8 mouse cellular contexts compared by ENCODE assay signal in genomic region chr3:27193844-27194317, GRCm38 (mm10). TPM values are rescaled to one million over a fixed set of nuclear protein-coding genes. Genes with fewer than 3 reads are reported as not detected.
DNase-seq lines count a peak whose midpoint lies in the region; ATAC-seq and TF ChIP-seq lines count a peak whose summit lies in the region.

No protein-coding gene starts in this region.

- H3K27ac ChIP-seq in forebrain, embryonic 14.5 days (ENCODE audit: low read depth, low read length): no peak overlapping the region
- H3K27ac ChIP-seq in forebrain, embryonic 16.5 days (ENCODE audit: low read length): no peak overlapping the region
- peak overlapping the region; percentile 71 for H3K27ac ChIP-seq in brown adipose tissue, adult 24 weeks (replicated peaks; ENCODE audit: low read depth, low read length)
- peak overlapping the region; percentile 1; the same call in 1 of the 2 replicates for H3K27ac ChIP-seq in lung, embryonic 14.5 days (ENCODE audit: low read depth)
- H3K27ac ChIP-seq in intestine, postnatal 0 days (ENCODE audit: low read depth, low read length): no peak overlapping the region
- H3K27ac ChIP-seq in midbrain, embryonic 13.5 days: no peak overlapping the region

- WGBS in forebrain, embryonic 14.5 days: 76% methylated on average over 6 of the region's 6 CpGs
- WGBS in forebrain, embryonic 16.5 days: 70% methylated on average over 6 of the region's 6 CpGs
- 34% methylated on average over 6 of the region's 6 CpGs for WGBS in lung, embryonic 14.5 days
- 50% methylated on average over 6 of the region's 6 CpGs for WGBS in intestine, postnatal 0 days
- WGBS in midbrain, embryonic 13.5 days: 74% methylated on average over 6 of the region's 6 CpGs

- DNase-seq in forebrain, embryonic 14.5 days (ENCODE audit: low spot score): peak; percentile 4
- DNase-seq in lung, embryonic 14.5 days: peak; percentile 28
- no peak for DNase-seq in cerebellum, postnatal 14 days

- no peak overlapping the region for H3K4me3 ChIP-seq in forebrain, embryonic 14.5 days (ENCODE audit: low read depth, low read length)
- H3K4me3 ChIP-seq in forebrain, embryonic 16.5 days (replicated peaks; ENCODE audit: low read length): no peak overlapping the region
- peak overlapping the region; percentile 26 for H3K4me3 ChIP-seq in brown adipose tissue, adult 24 weeks (ENCODE audit: insufficient read depth, low read depth, low read length)
- H3K4me3 ChIP-seq in lung, embryonic 14.5 days (ENCODE audit: low read depth, low read length): no peak overlapping the region
- H3K4me3 ChIP-seq in intestine, postnatal 0 days (ENCODE audit: low read depth, low read length): no peak overlapping the region
- no peak overlapping the region for H3K4me3 ChIP-seq in midbrain, embryonic 13.5 days (replicated peaks)

- no peak overlapping the region for H3K4me2 ChIP-seq in forebrain, embryonic 14.5 days (ENCODE audit: low read length)
- no peak overlapping the region for H3K4me2 ChIP-seq in forebrain, embryonic 16.5 days (ENCODE audit: low read length)
- H3K4me2 ChIP-seq in lung, embryonic 14.5 days: no peak overlapping the region
- H3K4me2 ChIP-seq in intestine, postnatal 0 days (replicated peaks; ENCODE audit: low read depth): no peak overlapping the region
- no peak overlapping the region for H3K4me2 ChIP-seq in midbrain, embryonic 13.5 days (replicated peaks)

- no peaks in the 10 kb centered on the region for H3K9me3 ChIP-seq in forebrain, embryonic 14.5 days (replicated peaks; ENCODE audit: control insufficient read depth, low read length)
- no peaks in the 10 kb centered on the region for H3K9me3 ChIP-seq in forebrain, embryonic 16.5 days (ENCODE audit: control insufficient read depth, low read length)
- H3K9me3 ChIP-seq in lung, embryonic 14.5 days (ENCODE audit: low read depth, low read length): no peaks in the 10 kb centered on the region
- no peaks in the 10 kb centered on the region for H3K9me3 ChIP-seq in intestine, postnatal 0 days (ENCODE audit: control insufficient read depth)
- H3K9me3 ChIP-seq in midbrain, embryonic 13.5 days: no peaks in the 10 kb centered on the region

- H3K9ac ChIP-seq in forebrain, embryonic 14.5 days (ENCODE audit: low read length): no peak overlapping the region
- no peak overlapping the region for H3K9ac ChIP-seq in forebrain, embryonic 16.5 days (replicated peaks; ENCODE audit: low read depth, low read length)
- H3K9ac ChIP-seq in lung, embryonic 14.5 days: no peak overlapping the region
- no peak overlapping the region for H3K9ac ChIP-seq in intestine, postnatal 0 days (ENCODE audit: low read depth, low read length)
- no peak overlapping the region for H3K9ac ChIP-seq in midbrain, embryonic 13.5 days (replicated peaks)

- TF ChIP-seq CTCF in lung, embryonic 14.5 days (IDR thresholded peaks at IDR 0.05; ENCODE audit: low read depth): no peak
- TF ChIP-seq CTCF in intestine, postnatal 0 days (IDR thresholded peaks at IDR 0.05; ENCODE audit: low read depth): no peak

- no peaks in the 10 kb centered on the region for H3K36me3 ChIP-seq in forebrain, embryonic 14.5 days (ENCODE audit: control insufficient read depth, insufficient read depth, low read length)
- no peaks in the 10 kb centered on the region for H3K36me3 ChIP-seq in forebrain, embryonic 16.5 days (ENCODE audit: control insufficient read depth, insufficient read depth)
- H3K36me3 ChIP-seq in lung, embryonic 14.5 days (ENCODE audit: insufficient read depth): no peaks in the 10 kb centered on the region
- no peaks in the 10 kb centered on the region; the same call in 1 of the 2 replicates for H3K36me3 ChIP-seq in intestine, postnatal 0 days (ENCODE audit: control insufficient read depth, insufficient read depth)
- no peaks in the 10 kb centered on the region for H3K36me3 ChIP-seq in midbrain, embryonic 13.5 days

- peaks cover 4% of the 10 kb centered on the region for H3K4me1 ChIP-seq in forebrain, embryonic 14.5 days (ENCODE audit: control insufficient read depth, insufficient read depth, low read length)
- H3K4me1 ChIP-seq in forebrain, embryonic 16.5 days (replicated peaks; ENCODE audit: control insufficient read depth, insufficient read depth, low read length): peaks cover 3% of the 10 kb centered on the region; the same call in 1 of the 2 replicates
- H3K4me1 ChIP-seq in brown adipose tissue, adult 24 weeks (ENCODE audit: control insufficient read depth, insufficient read depth, insufficient read length, low read length): 0 out of 2 replicates have a peak, but pooled peaks cover 8% of the 10 kb centered on the region
- no peaks in the 10 kb centered on the region; the same call in none of the 2 replicates for H3K4me1 ChIP-seq in lung, embryonic 14.5 days (ENCODE audit: insufficient read depth)
- peaks cover 12% of the 10 kb centered on the region; the same call in 1 of the 2 replicates for H3K4me1 ChIP-seq in intestine, postnatal 0 days (replicated peaks; ENCODE audit: control insufficient read depth, insufficient read depth, low read length)
- H3K4me1 ChIP-seq in midbrain, embryonic 13.5 days (replicated peaks): peaks cover 7% of the 10 kb centered on the region; the same call in 1 of the 2 replicates

- H3K27me3 ChIP-seq in forebrain, embryonic 14.5 days (replicated peaks; ENCODE audit: control insufficient read depth, insufficient read depth, low read length): no peaks in the 10 kb centered on the region
- H3K27me3 ChIP-seq in forebrain, embryonic 16.5 days (replicated peaks; ENCODE audit: control insufficient read depth, insufficient read depth, low read length): no peaks in the 10 kb centered on the region
- H3K27me3 ChIP-seq in lung, embryonic 14.5 days (ENCODE audit: insufficient read depth, low read length): no peaks in the 10 kb centered on the region
- H3K27me3 ChIP-seq in intestine, postnatal 0 days (replicated peaks; ENCODE audit: control insufficient read depth, insufficient read depth, low read length): no peaks in the 10 kb centered on the region
- no peaks in the 10 kb centered on the region for H3K27me3 ChIP-seq in midbrain, embryonic 13.5 days

- no peak for ATAC-seq in forebrain, embryonic 14.5 days
- ATAC-seq in forebrain, embryonic 16.5 days: no peak
- peak; percentile 41 for ATAC-seq in inflammation-experienced regulatory T-cells, adult 6 months
- no peak for ATAC-seq in lung, embryonic 14.5 days (ENCODE audit: insufficient read depth)
- no peak for ATAC-seq in intestine, postnatal 0 days
- no peak for ATAC-seq in midbrain, embryonic 13.5 days

RNA-seq across cellular contexts. Expression of gene Nceh1, which starts 11.1 kb away (rescaled TPM):
- 4.9 and 8.3 TPM in 2 replicates for polyA plus RNA-seq in forebrain, embryonic 14.5 days (2014; fragmentation: Nextera tagmentation; extraction: Ambion mirVana)
- polyA plus RNA-seq in forebrain, embryonic 16.5 days (2015; fragmentation: Nextera tagmentation; extraction: Ambion mirVana): 6.7 and 8.5 TPM in 2 replicates
- polyA plus RNA-seq in brown adipose tissue, adult 24 weeks (2012; ENCODE audit: insufficient read depth, insufficient read length, missing spikeins): 2.2 and 2.4 TPM in 2 replicates
- 10 to 100 TPM; 21.0 to 33.3 (median 22.7) TPM for polyA plus RNA-seq in inflammation-experienced regulatory T-cells, adult 6 months (2017; shearing (Covaris generic))
- 4.1 and 6.8 TPM in 2 replicates for polyA plus RNA-seq in lung, embryonic 14.5 days (2014; fragmentation: Nextera tagmentation; extraction: Ambion mirVana)
- polyA plus RNA-seq in intestine, postnatal 0 days (2015; fragmentation: Nextera tagmentation; extraction: Ambion mirVana): 12.6 and 15.0 TPM in 2 replicates
- polyA plus RNA-seq in midbrain, embryonic 13.5 days (2015; fragmentation: Nextera tagmentation; extraction: Ambion mirVana): 4.8 and 5.1 TPM in 2 replicates

RNA-seq across cellular contexts. Expression of gene Ect2, which starts 40.2 kb away (rescaled TPM):
- 39.9 and 40.3 TPM in 2 replicates for polyA plus RNA-seq in forebrain, embryonic 14.5 days (2014; fragmentation: Nextera tagmentation; extraction: Ambion mirVana)
- polyA plus RNA-seq in forebrain, embryonic 16.5 days (2015; fragmentation: Nextera tagmentation; extraction: Ambion mirVana): 26.2 and 37.0 TPM in 2 replicates
- polyA plus RNA-seq in brown adipose tissue, adult 24 weeks (2012; ENCODE audit: insufficient read depth, insufficient read length, missing spikeins): 0.79 TPM in 1 of 2 replicates, not detected in the other
- 10 to 100 TPM in 1 of 3 experiments, 1 to 10 TPM in 2; 4.0 to 37.2 (median 6.3) TPM for polyA plus RNA-seq in inflammation-experienced regulatory T-cells, adult 6 months (2017; shearing (Covaris generic))
- 73.3 and 82.0 TPM in 2 replicates for polyA plus RNA-seq in lung, embryonic 14.5 days (2014; fragmentation: Nextera tagmentation; extraction: Ambion mirVana)
- polyA plus RNA-seq in intestine, postnatal 0 days (2015; fragmentation: Nextera tagmentation; extraction: Ambion mirVana): 8.4 and 9.1 TPM in 2 replicates
- polyA plus RNA-seq in midbrain, embryonic 13.5 days (2015; fragmentation: Nextera tagmentation; extraction: Ambion mirVana): 33.1 and 33.2 TPM in 2 replicates

Comparison
In these comparisons a context has a peak if more than half of its experiments do, and no peak if none do; other contexts are left out.
1. DNase-seq: peak in forebrain, embryonic 14.5 days (single experiment) and lung, embryonic 14.5 days (single experiment); none in cerebellum, postnatal 14 days (0 of 2).
2. H3K27ac ChIP-seq: peak in brown adipose tissue, adult 24 weeks (single experiment) and lung, embryonic 14.5 days (single experiment); none in forebrain, embryonic 14.5 days (single experiment), forebrain, embryonic 16.5 days (single experiment), intestine, postnatal 0 days (single experiment) and midbrain, embryonic 13.5 days (single experiment).